Mouse (Mus musculus): Measurements from ENCODE around the gene Pacsin3. TPM values are rescaled to one million over a fixed set of nuclear protein-coding genes. Genes with fewer than 3 reads are reported as not detected.

Gene Pacsin3
- total and polyA plus RNA-seq, 3 experiments = 1.2 to 9.1 (median 1.4) TPM

DNA sequence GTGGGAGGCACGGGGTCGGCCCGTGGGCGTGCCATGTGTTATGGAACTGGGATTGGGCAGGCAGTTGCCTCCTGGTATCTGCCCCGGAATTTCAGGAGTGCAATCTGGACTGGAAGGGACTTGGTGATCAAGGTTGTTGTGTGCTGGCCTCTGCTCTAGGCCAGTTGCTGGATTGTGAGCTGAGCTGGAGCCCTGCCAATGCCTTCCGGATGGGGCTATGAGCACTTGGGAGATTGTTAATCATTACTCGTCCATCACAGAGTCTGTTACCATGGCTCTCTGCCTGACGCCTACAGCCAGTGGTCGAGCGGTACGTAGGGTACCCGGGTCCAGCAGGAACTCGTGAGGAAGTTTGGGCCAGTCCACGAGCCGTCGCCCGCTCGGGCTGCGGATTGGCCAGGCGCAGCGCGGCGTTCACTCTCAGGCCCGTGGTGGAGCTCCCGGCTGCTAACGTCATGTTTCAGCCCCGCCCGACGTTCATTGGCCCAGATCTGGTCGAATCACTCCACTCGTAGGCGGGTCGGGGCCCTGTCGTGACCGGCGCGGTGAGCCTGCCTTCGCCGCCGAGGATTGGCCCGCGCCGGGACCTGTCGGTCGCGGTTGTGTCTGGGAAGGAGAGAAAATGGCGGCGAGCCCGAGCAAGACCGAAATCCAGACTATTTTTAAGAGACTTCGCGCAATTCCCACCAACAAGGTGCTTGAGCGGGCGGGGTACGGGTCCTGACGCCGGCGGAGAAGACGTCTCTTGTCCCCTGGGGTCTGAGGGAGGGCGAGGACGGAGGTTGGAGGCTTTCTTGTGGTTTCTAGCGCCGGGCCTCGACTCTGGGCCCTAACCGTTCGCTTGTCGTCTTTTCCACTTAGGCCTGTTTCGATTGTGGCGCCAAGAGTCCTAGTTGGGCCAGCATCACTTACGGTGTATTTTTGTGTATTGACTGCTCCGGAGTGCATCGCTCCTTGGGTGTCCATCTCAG lies 9.2 kb downstream of the Pacsin3 start, which contains the start of gene Arfgap2 (continued):
- no peak for TF ChIP-seq CTCF (conservative IDR thresholded peaks at IDR 0.05 in 1 of 2, IDR thresholded peaks at IDR 0.05 in 1 of 2; ENCODE audit: low read depth in 2 of 2, low read length in 2 of 2)
- TF ChIP-seq JUN (IDR thresholded peaks at IDR 0.05; ENCODE audit: insufficient read depth, low read depth, low read length) = no peak
- peak; percentile 79 for TF ChIP-seq ZMIZ1 (IDR thresholded peaks at IDR 0.05; ENCODE audit: low read depth, low read length)
- TF ChIP-seq NELFE (IDR thresholded peaks at IDR 0.05; ENCODE audit: low read depth, low read length) = peak; percentile 84; the same call in 1 of the 2 replicates
- TF ChIP-seq ZC3H11A (IDR thresholded peaks at IDR 0.05; ENCODE audit: low read depth, low read length) = no peak
- peak; percentile 85 for TF ChIP-seq POLR2AphosphoS2 (IDR thresholded peaks at IDR 0.05; ENCODE audit: low read depth, low read length)
- TF ChIP-seq MAX (IDR thresholded peaks at IDR 0.05; ENCODE audit: low read length) = peak; percentile 75
- TF ChIP-seq USF1 (IDR thresholded peaks at IDR 0.05; ENCODE audit: low read depth, low read length) = no peak
- no peak for TF ChIP-seq KAT2A (IDR thresholded peaks at IDR 0.05; ENCODE audit: insufficient replicate concordance, low read length)
- peak; percentile 76; the same call in 1 of the 2 replicates for TF ChIP-seq UBTF (IDR thresholded peaks at IDR 0.05; ENCODE audit: low read depth, low read length)
- 0 out of 2 replicates have a peak, but pooled peaks have one; percentile 22 for TF ChIP-seq MEF2A (IDR thresholded peaks at IDR 0.05; ENCODE audit: borderline replicate concordance, low read depth, low read length)

DNA sequence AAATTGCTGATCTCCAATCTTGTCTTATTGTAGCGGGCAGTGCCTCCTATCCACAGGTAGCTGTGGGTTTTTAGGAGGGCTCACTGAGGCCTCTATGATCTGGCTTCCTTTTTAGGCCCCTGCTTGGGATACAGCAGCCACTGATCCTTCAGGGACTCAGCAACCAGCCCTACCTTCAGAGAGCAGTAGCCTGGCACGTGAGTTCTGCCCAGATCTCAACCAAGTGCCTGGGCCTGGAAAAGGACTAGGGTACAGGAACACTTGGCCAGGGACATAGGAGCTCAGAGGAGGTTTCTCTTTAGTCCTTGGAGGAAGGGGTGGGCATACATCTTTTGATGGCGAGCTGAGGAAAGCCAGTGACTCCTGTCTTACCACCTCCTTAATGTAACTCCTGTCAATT lies 12.3 kb downstream of the Pacsin3 start:
- no peaks in the 10 kb centered on the region for H3K27me3 ChIP-seq (replicated peaks)
- no peaks in the 10 kb centered on the region for H3K9me3 ChIP-seq (replicated peaks; ENCODE audit: low read length)
- peaks cover 4 to 21% of the 10 kb centered on the region in 2 experiments; a peak in 3 of 4 replicates for H3K4me1 ChIP-seq (ENCODE audit: control insufficient read depth in 1 of 2, insufficient read depth in 2 of 2)
- in situ Hi-C loops (cut with MboI; ENCODE audit: low pct_ligation_motif_present, low pct_unique_long_range_greater_than_20kb, low sequenced_read_pairs) = no loop called here
- peaks cover 28% of the 10 kb centered on the region for H3K79me2 ChIP-seq (replicated peaks; ENCODE audit: control insufficient read depth, extremely low read depth, insufficient read depth, poor library complexity, severe bottlenecking)
- no peak overlapping the region for H3K4me2 ChIP-seq (ENCODE audit: insufficient read depth, low read depth, poor library complexity, severe bottlenecking)
- TF ChIP-seq POLR2AphosphoS2 (IDR thresholded peaks at IDR 0.05; ENCODE audit: low read depth, low read length) (no peak), RAD21 (IDR thresholded peaks at IDR 0.05; ENCODE audit: low read depth, low read length) (no peak), MYC (IDR thresholded peaks at IDR 0.05; ENCODE audit: low read depth, low read length) (no peak), CHD2 (IDR thresholded peaks at IDR 0.05; ENCODE audit: low read length) (no peak), USF2 (conservative IDR thresholded peaks at IDR 0.05; ENCODE audit: low read depth, low read length) (no peak), EP300 (IDR thresholded peaks at IDR 0.05; ENCODE audit: low read length) (no peak)
- DNase-seq (ENCODE audit: extremely low read depth) = no peak
- no peak overlapping the region for H3K4me3 ChIP-seq (replicated peaks in 1 of 3; ENCODE audit: low read depth in 2 of 3, low read length in 2 of 3, poor library complexity in 1 of 3)
- no peak overlapping the region for H3K27ac ChIP-seq (ENCODE audit: insufficient read depth, low read depth)
- H3K9ac ChIP-seq (ENCODE audit: insufficient read depth, low read depth) = no peak overlapping the region
- peaks cover 50 to 66% of the 10 kb centered on the region in 2 experiments for H3K36me3 ChIP-seq (replicated peaks in 1 of 2; ENCODE audit: control insufficient read depth in 1 of 2, insufficient read depth in 1 of 2, low read length in 1 of 2)
- dilution Hi-C loops (cut with MboI; ENCODE audit: extremely low pct_ligation_motif_present, extremely low pct_unique_long_range_greater_than_20kb, low sequenced_read_pairs) = no loop called here

DNA sequence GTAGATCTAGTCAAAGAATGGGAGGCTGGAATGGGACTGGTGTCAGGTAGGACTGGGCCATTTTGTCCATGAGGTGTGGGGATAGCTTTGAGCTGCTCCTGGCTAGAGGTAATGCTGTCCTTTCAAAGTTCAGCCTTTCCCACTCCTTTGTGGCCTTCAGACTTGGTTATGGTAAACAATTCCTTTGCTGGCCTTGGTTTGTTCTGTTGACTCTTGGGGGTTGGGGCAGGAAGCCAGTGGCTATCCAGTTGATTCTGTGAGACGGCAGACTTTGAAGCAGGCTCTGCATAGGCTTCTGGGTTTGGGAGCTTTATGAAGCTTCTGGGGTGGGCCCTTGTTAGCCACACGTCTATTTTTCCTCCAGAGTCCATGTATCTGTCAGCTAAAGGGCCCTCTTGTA lies 13.0 kb downstream of the Pacsin3 start:
- Histone ChIP-seq H3K4me2 (ENCODE audit: insufficient read depth, low read depth, poor library complexity, severe bottlenecking) (no peak overlapping the region), H3K9ac (ENCODE audit: insufficient read depth, low read depth) (no peak overlapping the region), H3K27ac (ENCODE audit: insufficient read depth, low read depth) (no peak overlapping the region), H3K9me3 (replicated peaks; ENCODE audit: low read length) (no peaks in the 10 kb centered on the region), H3K36me3 (replicated peaks in 1 of 2; ENCODE audit: control insufficient read depth in 1 of 2, insufficient read depth in 1 of 2, low read length in 1 of 2) (peaks cover 56 to 73% of the 10 kb centered on the region in 2 experiments), H3K4me3 (replicated peaks in 1 of 3; ENCODE audit: low read depth in 2 of 3, low read length in 2 of 3, poor library complexity in 1 of 3) (no peak overlapping the region), H3K27me3 (replicated peaks) (no peaks in the 10 kb centered on the region), H3K79me2 (replicated peaks; ENCODE audit: control insufficient read depth, extremely low read depth, insufficient read depth, poor library complexity, severe bottlenecking) (peaks cover 28% of the 10 kb centered on the region), H3K4me1 (ENCODE audit: control insufficient read depth in 1 of 2, insufficient read depth in 2 of 2) (peaks cover 4 to 21% of the 10 kb centered on the region in 2 experiments; a peak in 3 of 4 replicates)
- TF ChIP-seq MXI1 (IDR thresholded peaks at IDR 0.05; ENCODE audit: low read depth, low read length) = no peak
- no peak for TF ChIP-seq USF1 (IDR thresholded peaks at IDR 0.05; ENCODE audit: low read depth, low read length)
- TF ChIP-seq POLR2A (IDR thresholded peaks at IDR 0.05; ENCODE audit: low read depth, low read length) = no peak
- no peak for TF ChIP-seq UBTF (IDR thresholded peaks at IDR 0.05; ENCODE audit: low read depth, low read length)
- no peak for TF ChIP-seq RAD21 (IDR thresholded peaks at IDR 0.05; ENCODE audit: low read depth, low read length)
- TF ChIP-seq TCF12 (IDR thresholded peaks at IDR 0.05; ENCODE audit: low read depth, low read length) = no peak
- TF ChIP-seq CHD1 (IDR thresholded peaks at IDR 0.05; ENCODE audit: low read depth, low read length) = no peak
- TF ChIP-seq NELFE (IDR thresholded peaks at IDR 0.05; ENCODE audit: low read depth, low read length) = no peak
- TF ChIP-seq NRF1 (IDR thresholded peaks at IDR 0.05; ENCODE audit: low read depth, low read length) = no peak
- no peak for TF ChIP-seq BHLHE40 (IDR thresholded peaks at IDR 0.05; ENCODE audit: low read depth, low read length)
- TF ChIP-seq CTCF (conservative IDR thresholded peaks at IDR 0.05 in 1 of 2, IDR thresholded peaks at IDR 0.05 in 1 of 2; ENCODE audit: low read depth in 2 of 2, low read length in 2 of 2) = no peak
- no peak for TF ChIP-seq ZNF384 (IDR thresholded peaks at IDR 0.05; ENCODE audit: low read depth, low read length)
- no peak for DNase-seq (ENCODE audit: extremely low read depth)
- in situ Hi-C loops (cut with MboI; ENCODE audit: low pct_ligation_motif_present, low pct_unique_long_range_greater_than_20kb, low sequenced_read_pairs) (no loop called here), dilution Hi-C loops (cut with MboI; ENCODE audit: extremely low pct_ligation_motif_present, extremely low pct_unique_long_range_greater_than_20kb, low sequenced_read_pairs) (no loop called here)
